Mouse (Mus musculus): Measurements from ENCODE around the gene Gls. TPM values are rescaled to one million over a fixed set of nuclear protein-coding genes. Genes with fewer than 3 reads are reported as not detected.

The Gls gene
- 1 to 10 TPM; 1.0 to 7.0 TPM for polyA plus RNA-seq (2012; fragmentation: generic; extraction: Trizol)

DNA sequence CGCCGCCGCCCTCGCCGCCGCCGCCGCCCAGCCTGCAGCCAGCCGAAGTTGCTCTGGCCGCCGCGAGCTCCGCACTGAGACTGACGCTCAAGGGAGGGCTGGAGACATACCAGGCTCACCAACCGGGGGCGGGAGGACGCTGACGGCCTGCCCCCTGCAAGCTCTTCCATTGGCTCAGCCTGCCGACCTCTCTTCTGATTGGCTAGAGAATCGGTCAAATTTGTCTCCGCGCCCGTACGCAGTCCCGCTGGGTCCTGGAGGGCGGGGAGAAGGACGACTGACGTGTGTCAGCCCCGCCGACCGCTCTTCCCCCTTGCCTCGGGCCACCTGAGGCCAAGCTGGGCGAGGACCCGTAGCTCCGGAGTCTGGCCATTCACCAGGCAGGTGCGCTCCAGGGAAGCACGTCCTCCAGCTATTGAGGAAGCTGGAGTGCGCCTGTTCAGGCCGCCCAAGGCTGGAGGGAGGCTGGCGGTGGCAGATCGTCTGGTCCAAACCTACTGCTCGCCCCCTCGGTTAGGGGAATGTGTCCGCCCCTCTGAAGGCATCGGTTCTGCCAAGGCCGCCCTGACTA lies at the start of gene Gls:
Gls (minus strand) TSS at position 90 of the 571 bp plus-strand sequence.

DNA sequence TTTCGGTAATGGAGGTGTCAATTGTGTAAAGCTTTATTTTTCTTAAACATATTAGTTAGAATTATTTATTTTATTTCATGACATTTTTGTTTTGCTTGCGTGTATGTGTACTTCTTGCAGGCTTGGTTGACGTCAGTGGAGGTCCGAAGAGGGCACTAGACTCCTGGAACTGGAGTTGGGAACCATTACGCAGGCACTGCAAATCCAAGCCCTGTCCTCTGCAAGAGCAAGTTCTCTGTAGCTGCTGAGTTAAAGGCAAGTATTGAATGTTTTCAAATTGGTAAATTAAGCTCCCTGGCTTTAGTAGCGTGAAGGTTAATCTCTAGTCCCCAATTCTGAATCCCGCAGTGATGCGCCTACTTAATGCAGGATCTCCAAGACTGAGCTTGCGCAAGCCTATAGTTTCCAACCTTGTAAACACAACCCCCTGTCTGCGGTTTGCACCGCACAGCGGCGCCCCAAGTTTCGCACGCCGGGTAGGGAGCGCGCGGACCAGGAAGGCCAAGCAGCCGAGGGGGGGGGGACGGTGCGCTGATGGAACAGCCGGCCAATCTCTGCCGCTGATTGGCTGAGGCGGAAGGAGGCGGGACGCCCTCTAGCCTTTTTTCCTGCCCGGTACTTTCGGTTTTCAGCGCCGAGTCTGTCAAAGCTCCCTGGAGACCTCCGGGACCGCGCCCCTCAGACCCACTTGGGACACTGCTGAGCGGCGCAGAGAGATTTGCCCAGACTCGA lies 114.0 kb downstream of the Gls start, which contains the start of gene Stat1:
Stat1 (plus strand) TSS at position 581 of the 732 bp plus-strand sequence.

Other genes with a start within 250 kb of the Gls start
- not detected for gene Stat4, start 246.1 kb downstream of the Gls start, polyA plus RNA-seq (2012; fragmentation: generic; extraction: Trizol)
- gene Stat1, start 113.8 kb downstream of the Gls start, polyA plus RNA-seq (2012; fragmentation: generic; extraction: Trizol): 10 to 100 TPM in 1 of 2 experiments, 1 to 10 TPM in 1; 1.4 to 17.4 TPM

Measured in C3H10T1/2 (cell line).